ENCODE assay signal across 10 mouse cellular contexts in the genomic region with DNA sequence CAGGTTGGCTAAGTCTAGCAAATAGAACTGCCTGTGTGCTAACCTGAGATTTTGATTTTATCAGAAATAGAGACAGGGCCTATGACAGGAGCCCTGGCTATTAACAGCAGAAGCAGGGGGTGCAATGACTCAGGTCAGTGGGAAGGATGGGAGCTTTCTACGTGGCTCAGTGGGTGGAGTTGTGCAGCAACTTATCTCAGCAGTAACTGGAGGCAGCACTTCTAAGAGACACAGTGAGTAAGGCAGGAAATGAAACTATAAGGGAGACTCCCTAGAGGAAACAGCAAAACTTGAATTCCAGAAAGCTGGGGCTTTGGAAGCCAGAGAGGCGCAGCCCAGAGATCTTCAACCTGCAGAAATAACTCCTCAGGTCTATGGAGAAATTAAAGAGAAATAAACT. TPM values are rescaled to one million over a fixed set of nuclear protein-coding genes. Genes with fewer than 3 reads are reported as not detected.
A peak's percentile ranks its signal among the peaks of the same experiment; 100 is the strongest.
DNase-seq lines count a peak whose midpoint lies in the region; ATAC-seq lines count a peak whose summit lies in the region.
"Had no signal": no experiment of that assay in that cellular context is flagged by ENCODE, and none has a peak within 500 bp of the region (broad histone marks: within the 10 kb centered on the region; RNA-seq: fewer than 3 reads in every experiment).

No protein-coding gene starts in this region.

- H3K4me2 ChIP-seq in intestine, embryonic 16.5 days (ENCODE audit: low read depth, low read length), result no peak overlapping the region
- H3K4me2 ChIP-seq in kidney, embryonic 15.5 days, result no peak overlapping the region

- 42% methylated on average over 2 of the region's 2 CpGs for WGBS in intestine, embryonic 16.5 days
- 31% methylated on average over 2 of the region's 2 CpGs for WGBS in kidney, embryonic 15.5 days

- no peak overlapping the region for H3K27ac ChIP-seq in intestine, embryonic 16.5 days (ENCODE audit: low read length)
- H3K27ac ChIP-seq in kidney, embryonic 15.5 days, result no peak overlapping the region

- 0 out of 2 replicates have a peak, but pooled peaks cover 4% of the 10 kb centered on the region for H3K4me1 ChIP-seq in intestine, embryonic 16.5 days (ENCODE audit: control insufficient read depth, insufficient read depth, low read length)
- H3K4me1 ChIP-seq in kidney, embryonic 15.5 days, result no peaks in the 10 kb centered on the region

- no peak overlapping the region for H3K9ac ChIP-seq in intestine, embryonic 16.5 days (ENCODE audit: low read depth, low read length)
- no peak overlapping the region for H3K9ac ChIP-seq in kidney, embryonic 15.5 days

- no peaks in the 10 kb centered on the region for H3K9me3 ChIP-seq in intestine, embryonic 16.5 days (ENCODE audit: control insufficient read depth, low read length)
- H3K9me3 ChIP-seq in kidney, embryonic 15.5 days (replicated peaks), result no peaks in the 10 kb centered on the region

- peak; percentile 42 to 54 for DNase-seq in lung, adult 18-20 months
- DNase-seq in lung, postnatal 14 days, result no peak
- peak; percentile 38 for DNase-seq in c-Kit-negative CD71-positive TER-119-positive erythroid progenitor cells, embryonic 14.5 days (ENCODE audit: low read depth, low spot score)
- no peak for DNase-seq in thymus, postnatal 36 days
- DNase-seq in neural tube, embryonic 10.5 days (ENCODE audit: extremely low spot score, low spot score), result no peak
- DNase-seq: cerebellum, postnatal 36 days; gastrocnemius, postnatal 36 days had no signal

- ATAC-seq in intestine, embryonic 16.5 days, result peak; percentile 74
- peak; percentile 80 for ATAC-seq in megakaryocyte-erythroid progenitor cell, adult 5-6 weeks (replicated peaks; ENCODE audit: low FRiP score, low TSS enrichment, poor library complexity, severe bottlenecking)
- ATAC-seq in kidney, embryonic 15.5 days (replicated peaks; ENCODE audit: low FRiP score), result no peak

- no peaks in the 10 kb centered on the region for H3K36me3 ChIP-seq in intestine, embryonic 16.5 days (ENCODE audit: control insufficient read depth, insufficient read depth, low read length)
- no peaks in the 10 kb centered on the region for H3K36me3 ChIP-seq in kidney, embryonic 15.5 days

- no peaks in the 10 kb centered on the region for H3K27me3 ChIP-seq in intestine, embryonic 16.5 days (replicated peaks; ENCODE audit: control insufficient read depth, insufficient read depth, low read length)
- H3K27me3 ChIP-seq in kidney, embryonic 15.5 days, result no peaks in the 10 kb centered on the region

- no peak overlapping the region for H3K4me3 ChIP-seq in intestine, embryonic 16.5 days (ENCODE audit: low read length)
- no peak overlapping the region for H3K4me3 ChIP-seq in kidney, embryonic 15.5 days (replicated peaks)

RNA-seq across cellular contexts. Expression of a gene that starts 8.4 kb away (rescaled TPM):
- polyA plus RNA-seq in intestine, embryonic 16.5 days (2015; fragmentation: Nextera tagmentation; extraction: Ambion mirVana), result 25.7 and 25.8 TPM in 2 replicates
- total RNA-seq in megakaryocyte-erythroid progenitor cell, adult 5-6 weeks (2014; fragmentation: Nextera tagmentation), result 12.7 and 15.2 TPM in 2 replicates
- total RNA-seq in megakaryocyte-erythroid progenitor cell, adult 5-6 weeks (2017), result 13.1 and 18.8 TPM in 2 replicates
- 44.3 and 45.4 TPM in 2 replicates for polyA plus RNA-seq in kidney, embryonic 15.5 days (2015; fragmentation: Nextera tagmentation; extraction: Ambion mirVana)

Comparison
In these comparisons a context has a peak if more than half of its experiments do, and no peak if none do; other contexts are left out.
1. DNase-seq: peak in lung, adult 18-20 months (2 of 2) and c-Kit-negative CD71-positive TER-119-positive erythroid progenitor cells, embryonic 14.5 days (single experiment); none in lung, postnatal 14 days (single experiment), thymus, postnatal 36 days (0 of 2) and neural tube, embryonic 10.5 days (single experiment).